Mouse (Mus musculus) subcutaneous adipose tissue, adult 2 months (tissue): ENCODE measurements around the gene Vmn1r177. TPM values are rescaled to one million over a fixed set of nuclear protein-coding genes. Genes with fewer than 3 reads are reported as not detected.

Source experiments
- polyA plus RNA-seq: library from polyadenylated mRNA; depleted of rRNA; stranded (reverse); fragments of >200 nt; gene quantifications from 2 replicates; pipeline ENCODE4 v1.2.3, GENCODE M21; 2012; ENCODE audit warnings: low replicate concordance; rRNA removed

Gene Vmn1r177
- polyA plus RNA-seq = not detected in 2 replicates

GRCm38 (mm10) chr7:23866349-23866748, at the start of gene Vmn1r177:
Vmn1r177 (minus strand) TSS chr7:23866449.

DNA sequence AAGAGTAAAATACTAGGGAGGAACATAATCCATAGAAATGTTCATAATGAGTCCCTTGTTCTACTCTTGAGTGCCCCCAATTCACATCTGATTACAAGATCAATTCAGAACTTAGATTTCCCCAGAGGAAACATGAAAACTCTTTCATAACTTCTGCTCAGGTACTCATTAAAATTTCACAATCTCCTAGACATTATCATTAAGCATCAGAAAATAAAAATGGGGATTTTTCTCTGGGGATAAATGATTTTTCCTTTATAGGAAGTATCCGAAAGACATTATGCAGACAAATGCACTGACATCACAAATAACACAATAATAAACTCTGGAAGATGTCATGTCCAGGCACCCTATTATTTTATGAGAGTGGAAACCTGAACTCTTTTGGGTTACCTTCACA, 25.5 kb upstream of the Vmn1r177 start, which contains the start of gene Vmn1r178:
Gene Vmn1r178, plus strand, starts transcription at position 301 of the 400 bp plus-strand sequence.

DNA sequence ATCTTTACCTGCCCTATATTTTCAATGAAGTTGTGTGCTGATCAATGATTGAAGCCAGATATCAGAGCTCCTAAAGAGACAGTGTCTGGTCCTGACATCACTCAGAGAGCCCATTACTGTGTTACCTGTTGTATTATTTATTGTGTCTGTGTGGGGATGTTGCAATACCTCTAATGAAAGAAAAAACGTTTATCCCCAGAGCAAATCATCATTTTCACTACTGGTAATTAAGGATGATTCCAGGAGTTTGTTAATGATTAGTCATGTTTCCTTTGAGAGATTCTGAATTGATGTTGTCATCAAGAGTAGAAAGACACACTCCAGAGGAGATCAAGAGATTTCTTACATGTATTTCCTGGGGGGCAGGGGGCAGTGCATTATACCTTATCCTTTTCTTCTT, 29.0 kb downstream of the Vmn1r177 start, which contains the start of gene Vmn1r176:
Gene Vmn1r176, minus strand, starts transcription at position 101 of the 400 bp plus-strand sequence.

Other genes starting within 250 kb of the Vmn1r177 start
- gene Vmn1r171, start 235.7 kb downstream of the Vmn1r177 start, polyA plus RNA-seq = not detected in 2 replicates
- not detected in 2 replicates for gene Vmn1r172, start 208.1 kb downstream of the Vmn1r177 start, polyA plus RNA-seq
- gene Vmn1r173, start 165.7 kb downstream of the Vmn1r177 start, polyA plus RNA-seq = not detected in 2 replicates
- gene Vmn1r174, start 114.2 kb downstream of the Vmn1r177 start, polyA plus RNA-seq = not detected in 2 replicates
- gene Vmn1r175, start 55.8 kb downstream of the Vmn1r177 start, polyA plus RNA-seq = not detected in 2 replicates
- not detected in 2 replicates for gene Vmn1r176, start 29.1 kb downstream of the Vmn1r177 start, polyA plus RNA-seq
- gene Vmn1r178, start 25.6 kb upstream of the Vmn1r177 start, polyA plus RNA-seq = not detected in 2 replicates
- not detected in 2 replicates for gene Vmn1r179, start 60.5 kb upstream of the Vmn1r177 start, polyA plus RNA-seq
- not detected in 2 replicates for gene Vmn1r180, start 84.2 kb upstream of the Vmn1r177 start, polyA plus RNA-seq
- not detected in 2 replicates for gene Vmn1r181, start 108.2 kb upstream of the Vmn1r177 start, polyA plus RNA-seq
- gene V1rd19, start 135.2 kb upstream of the Vmn1r177 start, polyA plus RNA-seq = not detected in 2 replicates
- gene Vmn1r183, start 186.8 kb upstream of the Vmn1r177 start, polyA plus RNA-seq = not detected in 2 replicates
- 11.2 and 17.5 TPM in 2 replicates for gene Zfp180, start 215.5 kb upstream of the Vmn1r177 start, polyA plus RNA-seq
- gene Zfp112, start 245.9 kb upstream of the Vmn1r177 start, polyA plus RNA-seq = 2.0 and 4.3 TPM in 2 replicates